Mouse (Mus musculus) kidney, adult 10 weeks (tissue): ENCODE data around the gene Ciart. TPM values are rescaled to one million over a fixed set of nuclear protein-coding genes. Genes with fewer than 3 reads are reported as not detected.

Source experiments
- polyA plus RNA-seq: library from polyadenylated mRNA; stranded (reverse); fragments of 350-450 nt; fragmentation: Illumina TruSeq; extraction: RNeasy Lipid Tissue Mini Kit (QIAGEN cat#74804); gene quantifications from one replicate; pipeline ENCODE4 v1.2.3, GENCODE M21; 2014; ENCODE audit warnings: low read depth, low replicate concordance

The Ciart gene
- polyA plus RNA-seq: not detected

GRCm38 (mm10) chr3:95881979-95882815 lies at the start of gene Ciart:
Gene Ciart (minus strand): TSS chr3:95882251.

GRCm38 (mm10) chr3:95928658-95929503 lies 46.8 kb upstream of the Ciart start, which contains the start of gene Anp32e:
Gene Anp32e (plus strand): TSS chr3:95929246.

GRCm38 (mm10) chr3:95904568-95904967 lies 22.5 kb upstream of the Ciart start, which contains the start of gene Car14:
Gene Car14 (minus strand): TSS chr3:95904691.

GRCm38 (mm10) chr3:95893606-95894316 lies 11.7 kb upstream of the Ciart start, which contains the start of gene Aph1a:
Gene Aph1a (plus strand): TSS chr3:95893969.

GRCm38 (mm10) chr3:95891211-95892065 lies 9.4 kb upstream of the Ciart start, which contains the start of gene BC028528:
Gene BC028528 (minus strand): TSS chr3:95892005.

GRCm38 (mm10) chr3:95871392-95871867 lies 10.6 kb downstream of the Ciart start, which contains the start of gene Mrps21:
Gene Mrps21 (minus strand): TSS chr3:95871519.

GRCm38 (mm10) chr3:95855502-95856089 lies 26.5 kb downstream of the Ciart start, which contains the start of gene Prpf3:
Gene Prpf3 (minus strand): TSS chr3:95855885.

Other genes starting within 250 kb of the Ciart start
- gene Mcl1, start 223.5 kb downstream of the Ciart start, polyA plus RNA-seq: 200 TPM
- 0.28 TPM for gene Adamtsl4, start 194.3 kb downstream of the Ciart start, polyA plus RNA-seq
- gene Ecm1, start 142.7 kb downstream of the Ciart start, polyA plus RNA-seq: 7.1 TPM
- gene Tars2, start 122.0 kb downstream of the Ciart start, polyA plus RNA-seq: 13.5 TPM
- gene Rprd2, start 63.4 kb downstream of the Ciart start, polyA plus RNA-seq: 27.9 TPM
- 30.5 TPM for gene Prpf3, start 26.4 kb downstream of the Ciart start, polyA plus RNA-seq
- 50.7 TPM for gene Mrps21, start 10.7 kb downstream of the Ciart start, polyA plus RNA-seq
- gene BC028528, start 9.8 kb upstream of the Ciart start, polyA plus RNA-seq: 14.9 TPM
- 31.4 TPM for gene Aph1a, start 11.7 kb upstream of the Ciart start, polyA plus RNA-seq
- gene Car14, start 22.4 kb upstream of the Ciart start, polyA plus RNA-seq: 113 TPM
- gene Anp32e, start 47.0 kb upstream of the Ciart start, polyA plus RNA-seq: 152 TPM
- 3.1 TPM for gene Plekho1, start 113.8 kb upstream of the Ciart start, polyA plus RNA-seq
- gene Vps45, start 176.2 kb upstream of the Ciart start, polyA plus RNA-seq: 54.3 TPM
- gene Otud7b, start 222.3 kb upstream of the Ciart start, polyA plus RNA-seq: 22.0 TPM